In the genomic region with DNA sequence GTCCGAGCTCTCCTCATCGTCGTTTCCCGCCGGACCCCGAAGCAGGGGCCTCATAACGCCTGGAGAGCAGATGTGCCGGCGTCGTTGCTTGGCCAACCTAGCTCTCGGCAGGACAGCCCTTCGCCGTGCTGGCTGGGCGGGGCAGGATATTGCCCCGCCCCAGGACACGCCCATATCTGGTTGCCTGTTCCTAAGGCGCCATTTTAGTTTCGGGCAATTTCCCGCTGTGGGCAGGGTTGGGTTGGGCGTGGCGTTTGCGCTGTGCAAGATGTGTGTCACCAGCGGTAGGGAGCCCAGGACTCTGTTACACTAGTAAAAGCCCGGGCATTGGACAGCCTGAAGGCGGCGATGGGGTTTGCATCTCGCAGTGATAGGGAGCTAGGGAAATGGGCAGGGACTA, we compare ENCODE assay signal across 8 mouse cellular contexts. TPM values are rescaled to one million over a fixed set of nuclear protein-coding genes. Genes with fewer than 3 reads are reported as not detected.
A peak's percentile ranks its signal among the peaks of the same experiment; 100 is the strongest.
DNase-seq lines count a peak whose midpoint lies in the region; ATAC-seq and TF ChIP-seq lines count a peak whose summit lies in the region.

Gene Slc17a5, minus strand, starts transcription at position 128 of the 400 bp plus-strand sequence.

- TF ChIP-seq RAD21 in CH12.LX (IDR thresholded peaks at IDR 0.05; ENCODE audit: low read depth, low read length), result no peak

- H3K36me3 ChIP-seq in CH12.LX (replicated peaks in 1 of 2; ENCODE audit: control insufficient read depth in 1 of 2, insufficient read depth in 1 of 2, low read length in 1 of 2), result peaks cover 3 to 31% of the 10 kb centered on the region in 2 experiments
- no peaks in the 10 kb centered on the region for H3K36me3 ChIP-seq in forebrain, embryonic 11.5 days (ENCODE audit: control insufficient read depth, insufficient read depth, low read length)
- H3K36me3 ChIP-seq in heart, embryonic 16.5 days (ENCODE audit: control insufficient read depth, insufficient read depth), result no peaks in the 10 kb centered on the region
- H3K36me3 ChIP-seq in liver, embryonic 15.5 days (replicated peaks), result no peaks in the 10 kb centered on the region
- H3K36me3 ChIP-seq in neural tube, embryonic 12.5 days, result no peaks in the 10 kb centered on the region; the same call in 1 of the 2 replicates

- TF ChIP-seq EP300 in CH12.LX (IDR thresholded peaks at IDR 0.05; ENCODE audit: low read length), result no peak

- H3K4me3 ChIP-seq in CH12.LX (replicated peaks in 1 of 3; ENCODE audit: low read depth in 2 of 3, low read length in 2 of 3, poor library complexity in 1 of 3), result peak within 1 kb of the TSS; percentile 75 to 90 (median 80)
- peak within 1 kb of the TSS; percentile 62 for H3K4me3 ChIP-seq in forebrain, embryonic 11.5 days (ENCODE audit: low read depth, low read length)
- peak within 1 kb of the TSS; percentile 77 for H3K4me3 ChIP-seq in heart, embryonic 16.5 days (ENCODE audit: low read length)
- peak within 1 kb of the TSS; percentile 76 for H3K4me3 ChIP-seq in liver, embryonic 15.5 days (replicated peaks)
- H3K4me3 ChIP-seq in neural tube, embryonic 12.5 days, result peak within 1 kb of the TSS; percentile 78

- dilution Hi-C loops in CH12.LX (cut with MboI; ENCODE audit: extremely low pct_ligation_motif_present, extremely low pct_unique_long_range_greater_than_20kb, low sequenced_read_pairs), result no loop called here

- peak; percentile 98 for ATAC-seq in forebrain, embryonic 11.5 days (replicated peaks; ENCODE audit: low FRiP score)
- ATAC-seq in heart, embryonic 16.5 days (replicated peaks; ENCODE audit: extremely low read depth, insufficient read depth, low FRiP score), result peak; percentile 98
- peak; percentile 97 for ATAC-seq in liver, embryonic 15.5 days (ENCODE audit: insufficient read depth)
- peak; percentile 98 for ATAC-seq in neural tube, embryonic 12.5 days (ENCODE audit: low FRiP score, low read depth)

- peak within 1 kb of the TSS; percentile 89 for H3K27ac ChIP-seq in CH12.LX (ENCODE audit: insufficient read depth, low read depth)
- no peak within 1 kb of the TSS; the same call in 1 of the 2 replicates for H3K27ac ChIP-seq in forebrain, embryonic 11.5 days (ENCODE audit: low read depth, low read length)
- H3K27ac ChIP-seq in heart, embryonic 16.5 days (ENCODE audit: low read length), result peak within 1 kb of the TSS; percentile 53
- peak within 1 kb of the TSS; percentile 70 for H3K27ac ChIP-seq in liver, embryonic 15.5 days (replicated peaks)
- 0 out of 2 replicates have a peak within 1 kb of the TSS, but pooled peaks have one; percentile 32 for H3K27ac ChIP-seq in neural tube, embryonic 12.5 days

- 0% methylated on average over 27 of the region's 27 CpGs for WGBS in forebrain, embryonic 11.5 days
- under 1% methylated on average over 27 of the region's 27 CpGs for WGBS in heart, embryonic 16.5 days
- WGBS in liver, embryonic 15.5 days (ENCODE audit: insufficient replicate concordance), result under 1% methylated on average over 27 of the region's 27 CpGs
- WGBS in neural tube, embryonic 12.5 days, result under 1% methylated on average over 27 of the region's 27 CpGs

- peaks cover 6% of the 10 kb centered on the region; the same call in 1 of the 2 replicates for H3K79me2 ChIP-seq in CH12.LX (replicated peaks; ENCODE audit: control insufficient read depth, extremely low read depth, insufficient read depth, poor library complexity, severe bottlenecking)

- peak; percentile 97 for DNase-seq in CH12.LX (ENCODE audit: extremely low read depth)
- DNase-seq in c-Kit-positive CD71-positive TER-119-negative erythroid progenitor cells, embryonic 14.5 days (ENCODE audit: low read depth), result peak; percentile 97
- peak; percentile 96 for DNase-seq in forebrain, embryonic 11.5 days (ENCODE audit: low spot score)
- DNase-seq in kidney, postnatal 36 days, result peak; percentile 94 to 95
- DNase-seq in telencephalon, adult 2 months (ENCODE audit: low read depth, low spot score), result peak; percentile 93

- no peak for TF ChIP-seq CTCF in CH12.LX (conservative IDR thresholded peaks at IDR 0.05 in 1 of 2, IDR thresholded peaks at IDR 0.05 in 1 of 2; ENCODE audit: low read depth in 2 of 2, low read length in 2 of 2)

- peaks cover 8 to 29% of the 10 kb centered on the region in 2 experiments; a peak in 3 of 4 replicates for H3K4me1 ChIP-seq in CH12.LX (ENCODE audit: control insufficient read depth in 1 of 2, insufficient read depth in 2 of 2)
- no peaks in the 10 kb centered on the region for H3K4me1 ChIP-seq in forebrain, embryonic 11.5 days (replicated peaks; ENCODE audit: control insufficient read depth, insufficient read depth, low read length)
- H3K4me1 ChIP-seq in heart, embryonic 16.5 days (ENCODE audit: control insufficient read depth, insufficient read depth, low read length), result peaks cover 5% of the 10 kb centered on the region; the same call in 1 of the 2 replicates
- peaks cover 27% of the 10 kb centered on the region for H3K4me1 ChIP-seq in liver, embryonic 15.5 days (replicated peaks)
- H3K4me1 ChIP-seq in neural tube, embryonic 12.5 days, result peaks cover 3% of the 10 kb centered on the region; the same call in 1 of the 2 replicates

- in situ Hi-C loops in CH12.LX (cut with MboI; ENCODE audit: low pct_ligation_motif_present, low pct_unique_long_range_greater_than_20kb, low sequenced_read_pairs), result no loop called here

- H3K9me3 ChIP-seq in CH12.LX (replicated peaks; ENCODE audit: low read length), result no peaks in the 10 kb centered on the region
- no peaks in the 10 kb centered on the region for H3K9me3 ChIP-seq in forebrain, embryonic 11.5 days (ENCODE audit: control insufficient read depth, low read length)
- no peaks in the 10 kb centered on the region for H3K9me3 ChIP-seq in heart, embryonic 16.5 days (replicated peaks; ENCODE audit: control insufficient read depth, low read length)
- no peaks in the 10 kb centered on the region for H3K9me3 ChIP-seq in liver, embryonic 15.5 days (replicated peaks)
- no peaks in the 10 kb centered on the region for H3K9me3 ChIP-seq in neural tube, embryonic 12.5 days

- H3K4me2 ChIP-seq in CH12.LX (ENCODE audit: insufficient read depth, low read depth, poor library complexity, severe bottlenecking), result peak within 1 kb of the TSS; percentile 77
- H3K4me2 ChIP-seq in forebrain, embryonic 11.5 days (ENCODE audit: low read depth, low read length, severe bottlenecking), result peak within 1 kb of the TSS; percentile 67
- H3K4me2 ChIP-seq in heart, embryonic 16.5 days (ENCODE audit: low read depth, low read length), result peak within 1 kb of the TSS; percentile 82
- peak within 1 kb of the TSS; percentile 90 for H3K4me2 ChIP-seq in liver, embryonic 15.5 days
- H3K4me2 ChIP-seq in neural tube, embryonic 12.5 days (replicated peaks), result peak within 1 kb of the TSS; percentile 68

- H3K9ac ChIP-seq in CH12.LX (ENCODE audit: insufficient read depth, low read depth), result peak within 1 kb of the TSS; percentile 87
- peak within 1 kb of the TSS; percentile 74 for H3K9ac ChIP-seq in forebrain, embryonic 11.5 days (ENCODE audit: low read length)
- peak within 1 kb of the TSS; percentile 81 for H3K9ac ChIP-seq in heart, embryonic 16.5 days (ENCODE audit: low read length)
- H3K9ac ChIP-seq in liver, embryonic 15.5 days, result peak within 1 kb of the TSS; percentile 72
- peak within 1 kb of the TSS; percentile 84 for H3K9ac ChIP-seq in neural tube, embryonic 12.5 days

- TF ChIP-seq POLR2A in CH12.LX (IDR thresholded peaks at IDR 0.05; ENCODE audit: low read depth, low read length), result peak; percentile 71; the same call in 1 of the 2 replicates

- H3K27me3 ChIP-seq in CH12.LX (replicated peaks), result no peaks in the 10 kb centered on the region
- H3K27me3 ChIP-seq in forebrain, embryonic 11.5 days (ENCODE audit: control insufficient read depth, insufficient read depth, low read length), result no peaks in the 10 kb centered on the region
- no peaks in the 10 kb centered on the region for H3K27me3 ChIP-seq in heart, embryonic 16.5 days (ENCODE audit: control insufficient read depth, insufficient read depth, low read length)
- H3K27me3 ChIP-seq in liver, embryonic 15.5 days, result no peaks in the 10 kb centered on the region; the same call in 1 of the 2 replicates
- no peaks in the 10 kb centered on the region for H3K27me3 ChIP-seq in neural tube, embryonic 12.5 days (replicated peaks)

TF ChIP-seq in CH12.LX, 34 proteins besides CTCF, POLR2A, EP300 and RAD21:
- TF ChIP-seq E2F4 (IDR thresholded peaks at IDR 0.05; ENCODE audit: insufficient replicate concordance, low read depth, low read length) (0 out of 2 replicates have a peak, but pooled peaks have one; percentile 21), GABPA (IDR thresholded peaks at IDR 0.05; ENCODE audit: insufficient replicate concordance, low read depth, low read length) (no peak), TBP (conservative IDR thresholded peaks at IDR 0.05; ENCODE audit: low read depth, low read length) (peak; percentile 61), HCFC1 (IDR thresholded peaks at IDR 0.05; ENCODE audit: low read depth, low read length) (peak; percentile 87), ZMIZ1 (IDR thresholded peaks at IDR 0.05; ENCODE audit: low read depth, low read length) (0 out of 2 replicates have a peak, but pooled peaks have one; percentile 31), KAT2A (IDR thresholded peaks at IDR 0.05; ENCODE audit: insufficient replicate concordance, low read length) (peak; percentile 66; the same call in 1 of the 2 replicates), NRF1 (IDR thresholded peaks at IDR 0.05; ENCODE audit: low read depth, low read length) (peak; percentile 71), ZKSCAN1 (IDR thresholded peaks at IDR 0.05; ENCODE audit: borderline replicate concordance, low read depth, low read length) (no peak), SIN3A (IDR thresholded peaks at IDR 0.05; ENCODE audit: low read length) (peak; percentile 16; the same call in 1 of the 2 replicates), TCF12 (IDR thresholded peaks at IDR 0.05; ENCODE audit: low read depth, low read length) (peak; percentile 53; the same call in 1 of the 2 replicates), CHD2 (IDR thresholded peaks at IDR 0.05; ENCODE audit: low read length) (no peak), NELFE (IDR thresholded peaks at IDR 0.05; ENCODE audit: low read depth, low read length) (peak; percentile 47; the same call in 1 of the 2 replicates), IRF4 (IDR thresholded peaks at IDR 0.05; ENCODE audit: low read depth, low read length) (peak; percentile 30; the same call in 1 of the 2 replicates), USF1 (IDR thresholded peaks at IDR 0.05; ENCODE audit: low read depth, low read length) (no peak), ELF1 (IDR thresholded peaks at IDR 0.05; ENCODE audit: low read depth, low read length) (peak; percentile 74)

RNA-seq across cellular contexts. Expression of gene Slc17a5, which starts in this region (rescaled TPM):
- total RNA-seq in CH12.LX (2012; rRNA removed), result 6.7 and 7.6 TPM in 2 replicates
- 4.9 and 5.7 TPM in 2 replicates for total RNA-seq in CH12.LX (2014; rRNA removed)
- 7.0 and 7.6 TPM in 2 replicates for polyA plus RNA-seq in CH12.LX (2012; ENCODE audit: insufficient read length, low read depth)
- polyA plus RNA-seq in forebrain, embryonic 11.5 days (2014; fragmentation: Nextera tagmentation; extraction: Ambion mirVana), result 10.1 and 12.7 TPM in 2 replicates
- polyA plus RNA-seq in heart, embryonic 16.5 days (2015; fragmentation: Nextera tagmentation; extraction: Ambion mirVana), result 8.8 and 9.7 TPM in 2 replicates
- polyA plus RNA-seq in liver, embryonic 15.5 days (2015; fragmentation: Nextera tagmentation; extraction: Ambion mirVana), result 4.2 and 4.7 TPM in 2 replicates
- 15.1 and 15.9 TPM in 2 replicates for polyA plus RNA-seq in neural tube, embryonic 12.5 days (2016; fragmentation: Nextera tagmentation; extraction: Ambion mirVana)
